Mouse (Mus musculus): ENCODE data around the gene Gsta3. TPM values are rescaled to one million over a fixed set of nuclear protein-coding genes. Genes with fewer than 3 reads are reported as not detected.
A peak's percentile ranks its signal among the peaks of the same experiment; 100 is the strongest.
"Not testable (repeated sequence)": the region's sequence is repeated elsewhere in the genome, so short reads cannot be mapped to it uniquely, and the experiment has no call there.

Gene Gsta3
- total RNA-seq (2014; rRNA removed; ENCODE audit: low replicate concordance) (0.34 and 1.3 TPM in 2 replicates), polyA plus RNA-seq (2015; fragmentation: Nextera tagmentation; extraction: Ambion mirVana) (0.67 and 1.0 TPM in 2 replicates)

GRCm38 (mm10) chr1:21239911-21240898 is at the start of gene Gsta3:
Gene Gsta3 (plus strand): TSS chr1:21240589.
- no peaks in the 10 kb centered on the region for H3K27me3 ChIP-seq (ENCODE audit: control insufficient read depth, insufficient read depth, low read length)
- no peaks in the 10 kb centered on the region for H3K9me3 ChIP-seq (replicated peaks; ENCODE audit: control insufficient read depth, low read length)
- H3K9ac ChIP-seq (replicated peaks; ENCODE audit: low read depth, low read length) = no peak within 1 kb of the TSS
- no peak within 1 kb of the TSS for H3K4me3 ChIP-seq (ENCODE audit: low read depth, low read length)
- H3K4me1 ChIP-seq (ENCODE audit: control insufficient read depth, insufficient read depth) = no peaks in the 10 kb centered on the region
- no peak within 1 kb of the TSS for H3K4me2 ChIP-seq (ENCODE audit: low read depth, low read length)
- WGBS = 89% methylated on average over 8 of the region's 8 CpGs
- no peak for ATAC-seq (ENCODE audit: insufficient read depth, low read depth)
- DNase-seq (ENCODE audit: low spot score) = no peak
- no peaks in the 10 kb centered on the region for H3K36me3 ChIP-seq (replicated peaks; ENCODE audit: control insufficient read depth, insufficient read depth, low read length)
- H3K27ac ChIP-seq (ENCODE audit: low read depth) = no peak within 1 kb of the TSS
- TF ChIP-seq CTCF (IDR thresholded peaks at IDR 0.05; ENCODE audit: low read depth) = no peak
- no peak for TF ChIP-seq EP300 (IDR thresholded peaks at IDR 0.05; ENCODE audit: low read depth)

DNA sequence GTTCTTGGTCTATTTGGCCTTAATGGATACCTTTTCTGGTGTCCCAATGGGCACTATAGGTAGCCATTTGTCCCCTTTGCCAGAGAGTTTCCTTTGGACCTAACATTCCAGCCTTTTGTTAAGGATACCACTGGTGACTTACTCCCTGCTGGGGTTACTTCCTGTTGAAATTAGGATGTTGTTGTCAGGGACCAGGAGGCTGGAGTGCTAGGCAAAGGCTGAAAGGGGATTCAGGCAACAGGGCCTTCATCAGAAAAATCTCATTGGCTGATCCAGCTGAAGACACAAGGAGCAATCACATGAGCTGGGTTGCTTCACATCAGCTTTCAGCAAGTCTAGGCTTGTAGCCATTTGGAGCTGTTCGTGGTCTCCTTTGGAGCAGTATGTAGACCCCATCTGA is 34.1 kb upstream of the Gsta3 start:
- Histone ChIP-seq H3K9ac (replicated peaks; ENCODE audit: low read depth, low read length) (no peak overlapping the region), H3K27ac (ENCODE audit: low read depth) (no peak overlapping the region), H3K4me1 (ENCODE audit: control insufficient read depth, insufficient read depth) (no peaks in the 10 kb centered on the region), H3K9me3 (replicated peaks; ENCODE audit: control insufficient read depth, low read length) (no peaks in the 10 kb centered on the region), H3K27me3 (ENCODE audit: control insufficient read depth, insufficient read depth, low read length) (no peaks in the 10 kb centered on the region), H3K4me3 (ENCODE audit: low read depth, low read length) (no peak overlapping the region), H3K4me2 (ENCODE audit: low read depth, low read length) (no peak overlapping the region), H3K36me3 (replicated peaks; ENCODE audit: control insufficient read depth, insufficient read depth, low read length) (no peaks in the 10 kb centered on the region)
- ATAC-seq (ENCODE audit: insufficient read depth, low read depth) (no peak), DNase-seq (ENCODE audit: low spot score) (no peak)
- TF ChIP-seq CTCF (IDR thresholded peaks at IDR 0.05; ENCODE audit: low read depth) (no peak), EP300 (IDR thresholded peaks at IDR 0.05; ENCODE audit: low read depth) (no peak)
- WGBS = 92% methylated on average over 1 of the region's 1 CpGs

DNA sequence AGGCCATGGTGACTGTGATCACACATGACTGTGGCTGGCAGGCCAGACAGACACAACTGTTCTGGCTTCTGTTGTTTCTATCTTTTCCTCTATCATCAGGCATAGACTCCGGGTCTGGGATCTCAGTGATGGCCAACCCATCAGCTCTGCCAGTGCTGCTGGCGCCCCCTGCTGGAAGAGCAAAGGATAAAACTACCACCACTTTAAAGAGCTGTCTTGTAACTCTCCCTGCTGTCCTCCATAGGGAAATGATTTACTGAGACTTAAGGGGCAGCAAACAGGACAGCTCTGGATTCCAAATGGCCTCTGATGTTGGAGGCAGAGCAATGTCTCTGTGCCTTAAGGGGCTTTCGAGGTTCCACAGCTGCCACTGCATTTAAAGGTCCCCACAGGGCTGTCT is 26.9 kb upstream of the Gsta3 start:
- H3K4me1 ChIP-seq (ENCODE audit: control insufficient read depth, insufficient read depth); H3K4me2 ChIP-seq (ENCODE audit: low read depth, low read length); H3K36me3 ChIP-seq (replicated peaks; ENCODE audit: control insufficient read depth, insufficient read depth, low read length); H3K9ac ChIP-seq (replicated peaks; ENCODE audit: low read depth, low read length); DNase-seq (ENCODE audit: low spot score); H3K27me3 ChIP-seq (ENCODE audit: control insufficient read depth, insufficient read depth, low read length); H3K9me3 ChIP-seq (replicated peaks; ENCODE audit: control insufficient read depth, low read length); H3K27ac ChIP-seq (ENCODE audit: low read depth); H3K4me3 ChIP-seq (ENCODE audit: low read depth, low read length): not testable (repeated sequence)
- 30% methylated on average over 2 of the region's 3 CpGs for WGBS
- peak; percentile 30 for TF ChIP-seq CTCF (IDR thresholded peaks at IDR 0.05; ENCODE audit: low read depth)
- peak; percentile 36; the same call in 1 of the 2 replicates for ATAC-seq (ENCODE audit: insufficient read depth, low read depth)

- DNase-seq (ENCODE audit: low spot score); H3K27me3 ChIP-seq (ENCODE audit: control insufficient read depth, insufficient read depth, low read length); H3K36me3 ChIP-seq (replicated peaks; ENCODE audit: control insufficient read depth, insufficient read depth, low read length); H3K4me2 ChIP-seq (ENCODE audit: low read depth, low read length); H3K27ac ChIP-seq (ENCODE audit: low read depth); ATAC-seq (ENCODE audit: insufficient read depth, low read depth); H3K4me3 ChIP-seq (ENCODE audit: low read depth, low read length); H3K9me3 ChIP-seq (replicated peaks; ENCODE audit: control insufficient read depth, low read length); H3K9ac ChIP-seq (replicated peaks; ENCODE audit: low read depth, low read length); H3K4me1 ChIP-seq (ENCODE audit: control insufficient read depth, insufficient read depth): not testable (repeated sequence)
- WGBS = 68% methylated on average over 6 of the region's 6 CpGs
Measured at GRCm38 (mm10) chr1:21213991-21214692, 26.2 kb upstream of the Gsta3 start.

DNA sequence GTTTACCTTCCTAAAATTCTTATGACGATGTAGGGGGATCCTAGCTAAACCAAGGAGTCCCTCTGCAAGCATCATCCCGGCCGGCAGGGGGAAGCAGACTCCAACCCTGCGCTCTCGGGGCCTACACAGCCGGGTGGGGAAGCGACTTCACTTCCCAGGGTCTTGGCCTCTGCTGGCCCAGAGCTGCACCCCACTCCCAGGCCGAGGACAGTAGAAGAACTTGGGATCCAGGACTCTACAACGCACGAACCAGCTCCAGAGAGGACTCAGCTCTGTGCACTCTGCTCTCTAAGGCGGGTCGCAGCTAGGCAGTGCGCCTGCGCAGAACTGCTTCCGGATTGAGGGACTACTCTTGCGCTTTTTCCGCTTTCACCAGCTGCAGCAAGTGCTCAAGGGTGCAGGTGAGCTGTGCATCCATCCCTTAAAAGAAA is 21.9 kb upstream of the Gsta3 start, which contains the start of gene Tmem14a:
Gene Tmem14a (plus strand): TSS at position 87 of the 431 bp plus-strand sequence.
- DNase-seq (ENCODE audit: low spot score) (peak; percentile 74), ATAC-seq (ENCODE audit: insufficient read depth, low read depth) (peak; percentile 87)
- peak within 1 kb of the TSS; percentile 75 for H3K4me3 ChIP-seq (ENCODE audit: low read depth, low read length)
- H3K36me3 ChIP-seq (replicated peaks; ENCODE audit: control insufficient read depth, insufficient read depth, low read length) = no peaks in the 10 kb centered on the region
- H3K4me1 ChIP-seq (ENCODE audit: control insufficient read depth, insufficient read depth) = no peaks in the 10 kb centered on the region
- no peaks in the 10 kb centered on the region for H3K9me3 ChIP-seq (replicated peaks; ENCODE audit: control insufficient read depth, low read length)
- peak within 1 kb of the TSS; percentile 75 for H3K27ac ChIP-seq (ENCODE audit: low read depth)
- H3K27me3 ChIP-seq (ENCODE audit: control insufficient read depth, insufficient read depth, low read length) = no peaks in the 10 kb centered on the region
- H3K9ac ChIP-seq (replicated peaks; ENCODE audit: low read depth, low read length) = peak within 1 kb of the TSS; percentile 78
- TF ChIP-seq CTCF (IDR thresholded peaks at IDR 0.05; ENCODE audit: low read depth) (peak; percentile 93), EP300 (IDR thresholded peaks at IDR 0.05; ENCODE audit: low read depth) (no peak)
- under 1% methylated on average over 17 of the region's 17 CpGs for WGBS
- H3K4me2 ChIP-seq (ENCODE audit: low read depth, low read length) = peak within 1 kb of the TSS; percentile 76

Measured in heart, postnatal 0 days (tissue).